Mouse (Mus musculus) cerebellum, adult 2 months (tissue): ENCODE results near the gene Tspan14.

Experiments used
- CTCF ChIP-seq: fragments of 200-500 bp; IDR thresholded peaks from 2 replicates; pipeline ENCODE4 v1.5.1; 2011; ENCODE audit warnings: low read depth, mild to moderate bottlenecking, control low read depth, low read length, moderate library complexity, borderline replicate concordance; ENCODE audit not compliant: insufficient read depth
- POLR2A ChIP-seq: fragments of 200-500 bp; IDR thresholded peaks from 2 replicates; pipeline ENCODE4 v1.6.1; 2011; ENCODE audit warnings: low read length, control low read depth, borderline replicate concordance; ENCODE audit not compliant: insufficient read depth

GRCm38 (mm10) chr14:40966392-40966861, at the start of gene Tspan14:
- TF ChIP-seq CTCF (no peak), POLR2A (no peak)
